Comparison of ENCODE assay signal across 14 mouse cellular contexts in genomic region chr16:92102115-92102514, GRCm38 (mm10). TPM values are rescaled to one million over a fixed set of nuclear protein-coding genes. Genes with fewer than 3 reads are reported as not detected.
DNase-seq lines count a peak whose midpoint lies in the region; ATAC-seq and TF ChIP-seq lines count a peak whose summit lies in the region.
"Had no signal": no experiment of that assay in that cellular context is flagged by ENCODE, and none has a peak within 500 bp of the region (broad histone marks: within the 10 kb centered on the region; RNA-seq: fewer than 3 reads in every experiment).

No protein-coding gene starts in this region.

- H3K4me1 ChIP-seq in hindbrain, embryonic 10.5 days (replicated peaks) = peaks cover 56% of the 10 kb centered on the region
- no peaks in the 10 kb centered on the region; the same call in none of the 2 replicates for H3K4me1 ChIP-seq in hindbrain, embryonic 11.5 days (replicated peaks; ENCODE audit: control insufficient read depth, insufficient read depth, low read length)
- H3K4me1 ChIP-seq in testis, adult 2 months (ENCODE audit: control insufficient read depth, insufficient read depth, low read length) = no peaks in the 10 kb centered on the region; the same call in 1 of the 2 replicates

- H3K4me3 ChIP-seq in hindbrain, embryonic 10.5 days = no peak overlapping the region
- no peak overlapping the region for H3K4me3 ChIP-seq in hindbrain, embryonic 11.5 days (ENCODE audit: low read depth, low read length)
- H3K4me3 ChIP-seq in testis, adult 2 months (ENCODE audit: control insufficient read depth, low read depth, low read length) = no peak overlapping the region
- H3K4me3 ChIP-seq: neural tube, embryonic 15.5 days had no signal

- no peak for TF ChIP-seq CTCF in testis, adult 2 months (IDR thresholded peaks at IDR 0.05; ENCODE audit: control insufficient read depth, insufficient read depth, insufficient replicate concordance, low read depth, low read length)

- no peaks in the 10 kb centered on the region for H3K9me3 ChIP-seq in hindbrain, embryonic 10.5 days
- no peaks in the 10 kb centered on the region for H3K9me3 ChIP-seq in hindbrain, embryonic 11.5 days (ENCODE audit: control insufficient read depth, low read length)
- H3K9me3 ChIP-seq: neural tube, embryonic 15.5 days had no signal

- H3K9ac ChIP-seq in hindbrain, embryonic 11.5 days (ENCODE audit: low read depth, low read length) = no peak overlapping the region
- H3K9ac ChIP-seq: neural tube, embryonic 15.5 days had no signal

- WGBS in hindbrain, embryonic 10.5 days = 81% methylated on average over 5 of the region's 5 CpGs
- WGBS in hindbrain, embryonic 11.5 days = 79% methylated on average over 5 of the region's 5 CpGs

- H3K27me3 ChIP-seq in hindbrain, embryonic 10.5 days (ENCODE audit: insufficient read depth, poor library complexity, severe bottlenecking) = no peaks in the 10 kb centered on the region
- H3K27me3 ChIP-seq in hindbrain, embryonic 11.5 days (ENCODE audit: control insufficient read depth, insufficient read depth, low read length) = no peaks in the 10 kb centered on the region
- no peaks in the 10 kb centered on the region for H3K27me3 ChIP-seq in testis, adult 2 months (ENCODE audit: control insufficient read depth, insufficient read depth, low read length)
- H3K27me3 ChIP-seq: neural tube, embryonic 15.5 days had no signal

- H3K4me2 ChIP-seq in hindbrain, embryonic 11.5 days (replicated peaks; ENCODE audit: low read depth, low read length) = no peak overlapping the region
- H3K4me2 ChIP-seq: neural tube, embryonic 15.5 days had no signal

- H3K27ac ChIP-seq in hindbrain, embryonic 10.5 days = peak overlapping the region; percentile 41; the same call in 1 of the 2 replicates
- H3K27ac ChIP-seq in hindbrain, embryonic 11.5 days (ENCODE audit: low read depth, low read length) = no peak overlapping the region
- peak overlapping the region; percentile 48 for H3K27ac ChIP-seq in testis, adult 2 months (ENCODE audit: control insufficient read depth, insufficient read depth, low read depth, low read length)
- H3K27ac ChIP-seq: macrophage; neural tube, embryonic 15.5 days; stomach, postnatal 0 days had no signal

- peak; percentile 40 to 55 for DNase-seq in cerebellum, postnatal 10 days
- DNase-seq in cerebellum, adult 8-10 months = no peak
- no peak for DNase-seq in hindbrain, embryonic 10.5 days (ENCODE audit: low spot score)
- no peak for DNase-seq in hindbrain, embryonic 11.5 days (ENCODE audit: low spot score)
- DNase-seq in testis, postnatal 10 days (ENCODE audit: low spot score) = no peak
- no peak for DNase-seq in left cerebral cortex, adult 8-10 months (ENCODE audit: low spot score in 2 of 2)
- DNase-seq in cerebellum, postnatal 14 days = no peak
- DNase-seq: cerebellum, adult 18-20 months; left cerebral cortex, postnatal 4 days had no signal

- H3K36me3 ChIP-seq in hindbrain, embryonic 10.5 days = peaks cover 37% of the 10 kb centered on the region
- H3K36me3 ChIP-seq in hindbrain, embryonic 11.5 days (ENCODE audit: control insufficient read depth, insufficient read depth, low read length) = no peaks in the 10 kb centered on the region
- peaks cover 2% of the 10 kb centered on the region; the same call in 1 of the 2 replicates for H3K36me3 ChIP-seq in testis, adult 2 months (ENCODE audit: control insufficient read depth, insufficient read depth, low read length)

- no peak for TF ChIP-seq POLR2A in testis, adult 2 months (IDR thresholded peaks at IDR 0.05; ENCODE audit: control insufficient read depth, low read depth, low read length)

- ATAC-seq in hindbrain, embryonic 11.5 days (ENCODE audit: low FRiP score) = no peak

RNA-seq across cellular contexts. Expression of gene Slc5a3, which starts 44.0 kb away (rescaled TPM):
- 9.8 and 11.3 TPM in 2 replicates for polyA plus RNA-seq in hindbrain, embryonic 10.5 days (2016; fragmentation: Nextera tagmentation; extraction: Ambion mirVana)
- 14.6 and 14.9 TPM in 2 replicates for polyA plus RNA-seq in hindbrain, embryonic 11.5 days (2014; fragmentation: Nextera tagmentation; extraction: Ambion mirVana)
- 2.1 and 3.9 TPM in 2 replicates for polyA plus RNA-seq in testis, adult 2 months (2012; rRNA removed)
- total RNA-seq in left cerebral cortex, adult 8-10 months (2022) = 10 to 100 TPM; 19.4 to 37.5 (median 30.1) TPM

RNA-seq across cellular contexts. Expression of gene Gm49711, which starts 44.0 kb away (rescaled TPM):
- polyA plus RNA-seq in hindbrain, embryonic 10.5 days (2016; fragmentation: Nextera tagmentation; extraction: Ambion mirVana) = 0.24 TPM in 1 of 2 replicates, not detected in the other
- polyA plus RNA-seq in hindbrain, embryonic 11.5 days (2014; fragmentation: Nextera tagmentation; extraction: Ambion mirVana) = 0.14 and 0.20 TPM in 2 replicates
- polyA plus RNA-seq in testis, adult 2 months (2012; rRNA removed) = not detected in 2 replicates
- under 1 TPM in 1 of 4 experiments, not detected in 3; 0.41 TPM for total RNA-seq in left cerebral cortex, adult 8-10 months (2022)
- polyA plus RNA-seq: liver, embryonic 16.5 days; macrophage had no signal

RNA-seq across cellular contexts. Expression of gene Mrps6, which starts 44.0 kb away (rescaled TPM):
- 139 and 143 TPM in 2 replicates for polyA plus RNA-seq in hindbrain, embryonic 10.5 days (2016; fragmentation: Nextera tagmentation; extraction: Ambion mirVana)
- 139 and 141 TPM in 2 replicates for polyA plus RNA-seq in hindbrain, embryonic 11.5 days (2014; fragmentation: Nextera tagmentation; extraction: Ambion mirVana)
- 19.2 and 22.9 TPM in 2 replicates for polyA plus RNA-seq in testis, adult 2 months (2012; rRNA removed)
- total RNA-seq in left cerebral cortex, adult 8-10 months (2022) = 10 to 100 TPM; 41.9 to 50.8 (median 44.4) TPM

Comparison
In these comparisons a context has a peak if more than half of its experiments do, and no peak if none do; other contexts are left out.
1. DNase-seq: peak in cerebellum, postnatal 10 days (2 of 2); none in cerebellum, adult 8-10 months (single experiment), hindbrain, embryonic 10.5 days (single experiment), hindbrain, embryonic 11.5 days (single experiment), testis, postnatal 10 days (single experiment), left cerebral cortex, adult 8-10 months (0 of 2) and cerebellum, postnatal 14 days (0 of 2).